Mouse (Mus musculus) testis, adult 2 months (tissue): Measurements from ENCODE around the gene Gfap.

ENCODE experiments used
- CTCF ChIP-seq: fragments of 200-500 bp; IDR thresholded peaks from 2 replicates; pipeline ENCODE4 v1.5.1; 2012; ENCODE audit warnings: low read depth, mild to moderate bottlenecking, inconsistent platforms, low read length, moderate library complexity; ENCODE audit not compliant: control insufficient read depth, insufficient read depth, insufficient replicate concordance
- POLR2A ChIP-seq: fragments of 200-500 bp; IDR thresholded peaks from 2 replicates; pipeline ENCODE4 v1.6.1; 2012; ENCODE audit warnings: low read depth, mild to moderate bottlenecking, inconsistent platforms, low read length, moderate library complexity; ENCODE audit not compliant: control insufficient read depth

GRCm38 (mm10) chr11:102838126-102838525 is 62.6 kb downstream of the Gfap start:
- TF ChIP-seq CTCF (no peak), POLR2A (no peak)
